Mouse (Mus musculus): Measurements from ENCODE around the gene Arhgap21. TPM values are rescaled to one million over a fixed set of nuclear protein-coding genes. Genes with fewer than 3 reads are reported as not detected.

Gene Arhgap21
- total and polyA plus RNA-seq, 2 experiments from 2014 or later, result 10.1 to 66.7 TPM

DNA sequence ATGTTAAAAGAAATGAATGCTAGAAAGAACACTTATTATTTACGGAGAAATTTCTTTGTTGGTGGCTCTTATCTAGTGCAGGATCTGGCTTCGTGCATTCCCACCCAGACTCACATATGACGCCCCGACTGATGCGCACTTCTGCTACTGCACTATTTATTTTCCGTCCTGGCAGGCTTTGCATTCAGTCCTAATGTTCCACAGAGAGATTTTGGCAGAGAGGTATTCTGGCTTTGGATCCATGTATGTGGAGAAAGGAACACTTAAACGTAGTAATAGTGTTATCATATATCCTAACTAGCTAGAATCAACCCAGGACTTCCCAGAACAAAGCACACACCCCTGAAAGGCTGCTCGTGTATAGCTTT is 8.0 kb downstream of the Arhgap21 start:
- Histone ChIP-seq H3K9ac (replicated peaks; ENCODE audit: low read depth, low read length) (no peak overlapping the region), H3K36me3 (replicated peaks; ENCODE audit: control insufficient read depth, insufficient read depth, low read length) (no peaks in the 10 kb centered on the region), H3K4me2 (ENCODE audit: low read depth, low read length) (0 out of 2 replicates have a peak overlapping the region, but pooled peaks have one; percentile 6), H3K4me1 (ENCODE audit: control insufficient read depth, insufficient read depth) (peaks cover 51% of the 10 kb centered on the region), H3K27ac (ENCODE audit: low read depth) (no peak overlapping the region), H3K9me3 (replicated peaks; ENCODE audit: control insufficient read depth, low read length) (no peaks in the 10 kb centered on the region), H3K27me3 (ENCODE audit: control insufficient read depth, insufficient read depth, low read length) (no peaks in the 10 kb centered on the region), H3K4me3 (ENCODE audit: low read depth, low read length) (no peak overlapping the region)
- 46% methylated on average over 8 of the region's 8 CpGs for WGBS
- DNase-seq (ENCODE audit: low spot score), result no peak
- no peak for TF ChIP-seq CTCF (IDR thresholded peaks at IDR 0.05; ENCODE audit: low read depth)
- TF ChIP-seq EP300 (IDR thresholded peaks at IDR 0.05; ENCODE audit: low read depth), result no peak
- no peak for ATAC-seq (ENCODE audit: insufficient read depth, low read depth)

DNA sequence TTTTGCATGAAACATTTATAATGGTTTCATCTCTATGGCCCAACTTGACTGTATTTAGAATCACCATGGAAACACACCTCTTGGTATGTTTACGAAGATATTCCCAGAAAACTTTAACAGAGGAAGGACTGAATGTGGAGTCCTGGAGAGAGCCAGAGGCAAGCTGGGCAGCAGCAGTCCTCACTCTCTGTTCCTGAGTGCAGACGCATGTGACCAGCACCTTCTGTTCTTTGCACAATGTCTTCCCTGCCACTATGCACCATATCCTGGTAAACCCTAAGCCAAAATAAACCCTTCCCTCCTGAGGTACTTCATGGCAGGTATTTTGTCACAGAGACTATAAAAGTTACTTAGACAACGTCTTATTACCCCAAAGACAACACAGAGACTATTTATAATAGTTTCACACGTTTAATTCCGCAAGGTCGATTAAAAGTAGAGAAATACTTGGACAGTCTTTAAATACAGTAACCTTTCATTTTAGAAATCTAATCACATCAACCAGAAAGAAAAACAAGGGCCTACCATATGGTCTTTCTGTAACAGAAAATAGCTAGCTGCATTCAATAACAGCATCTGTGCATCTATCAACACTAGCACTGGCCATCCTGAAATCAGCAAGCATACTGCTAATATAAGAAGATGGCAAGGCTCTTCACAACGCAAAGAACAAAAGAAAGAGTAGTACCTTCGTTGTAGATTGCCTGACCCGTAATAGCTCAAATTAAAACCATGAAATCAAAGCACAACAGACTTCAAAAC is 8.6 kb downstream of the Arhgap21 start:
- peaks cover 51% of the 10 kb centered on the region for H3K4me1 ChIP-seq (ENCODE audit: control insufficient read depth, insufficient read depth)
- DNase-seq (ENCODE audit: low spot score) (no peak), ATAC-seq (ENCODE audit: insufficient read depth, low read depth) (no peak)
- H3K36me3 ChIP-seq (replicated peaks; ENCODE audit: control insufficient read depth, insufficient read depth, low read length), result no peaks in the 10 kb centered on the region
- TF ChIP-seq CTCF (IDR thresholded peaks at IDR 0.05; ENCODE audit: low read depth) (no peak), EP300 (IDR thresholded peaks at IDR 0.05; ENCODE audit: low read depth) (no peak)
- no peak overlapping the region for H3K27ac ChIP-seq (ENCODE audit: low read depth)
- H3K9ac ChIP-seq (replicated peaks; ENCODE audit: low read depth, low read length), result no peak overlapping the region
- WGBS, result 72% methylated on average over 9 of the region's 9 CpGs
- no peaks in the 10 kb centered on the region for H3K27me3 ChIP-seq (ENCODE audit: control insufficient read depth, insufficient read depth, low read length)
- no peak overlapping the region for H3K4me3 ChIP-seq (ENCODE audit: low read depth, low read length)
- 0 out of 2 replicates have a peak overlapping the region, but pooled peaks have one; percentile 6 for H3K4me2 ChIP-seq (ENCODE audit: low read depth, low read length)
- no peaks in the 10 kb centered on the region for H3K9me3 ChIP-seq (replicated peaks; ENCODE audit: control insufficient read depth, low read length)

DNA sequence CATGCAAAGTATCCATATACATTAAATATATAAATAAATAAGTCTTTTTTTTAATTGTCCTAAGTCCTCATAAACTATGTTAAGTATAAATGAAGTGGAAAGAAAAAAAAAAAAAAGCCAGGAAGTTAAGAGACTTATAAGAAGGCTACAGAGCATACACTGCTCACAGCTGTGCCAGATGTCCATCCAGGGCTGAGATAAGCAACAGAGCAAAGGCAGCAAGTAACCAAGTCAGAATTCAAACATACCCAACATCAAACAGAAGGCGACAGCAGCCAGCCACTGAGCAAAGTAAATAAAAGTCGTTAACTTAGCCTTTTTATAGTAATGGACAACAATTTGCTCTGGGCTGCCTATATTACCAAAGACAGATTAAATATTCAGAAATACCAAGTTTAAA is 9.6 kb downstream of the Arhgap21 start:
- Histone ChIP-seq H3K4me2 (ENCODE audit: low read depth, low read length) (no peak overlapping the region), H3K9me3 (replicated peaks; ENCODE audit: control insufficient read depth, low read length) (no peaks in the 10 kb centered on the region), H3K9ac (replicated peaks; ENCODE audit: low read depth, low read length) (no peak overlapping the region), H3K4me1 (ENCODE audit: control insufficient read depth, insufficient read depth) (peaks cover 49% of the 10 kb centered on the region), H3K36me3 (replicated peaks; ENCODE audit: control insufficient read depth, insufficient read depth, low read length) (no peaks in the 10 kb centered on the region), H3K4me3 (ENCODE audit: low read depth, low read length) (no peak overlapping the region), H3K27ac (ENCODE audit: low read depth) (no peak overlapping the region), H3K27me3 (ENCODE audit: control insufficient read depth, insufficient read depth, low read length) (no peaks in the 10 kb centered on the region)
- 33% methylated on average over 2 of the region's 2 CpGs for WGBS
- DNase-seq (ENCODE audit: low spot score), result no peak
- no peak for TF ChIP-seq EP300 (IDR thresholded peaks at IDR 0.05; ENCODE audit: low read depth)
- TF ChIP-seq CTCF (IDR thresholded peaks at IDR 0.05; ENCODE audit: low read depth), result no peak
- ATAC-seq (ENCODE audit: insufficient read depth, low read depth), result no peak

DNA sequence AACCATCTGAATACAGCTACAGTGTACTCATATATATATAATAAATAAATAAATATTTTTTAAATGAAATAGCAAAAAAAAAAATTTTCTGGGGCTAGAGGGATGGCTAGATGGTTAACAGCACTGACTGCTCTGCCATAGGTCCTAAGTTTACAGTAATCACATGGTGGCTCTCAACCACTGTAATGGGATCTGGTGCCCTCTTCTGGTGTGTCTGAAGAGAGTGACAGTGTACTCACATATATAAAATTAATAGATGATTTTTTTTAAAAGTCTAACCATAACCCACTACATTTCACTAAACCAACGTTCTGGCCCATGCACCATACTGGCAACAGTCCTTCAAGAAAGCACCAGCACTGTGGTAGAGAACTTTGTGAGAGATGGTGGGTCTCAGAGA is 10.7 kb downstream of the Arhgap21 start:
- no peak overlapping the region for H3K4me3 ChIP-seq (ENCODE audit: low read depth, low read length)
- TF ChIP-seq EP300 (IDR thresholded peaks at IDR 0.05; ENCODE audit: low read depth), result no peak
- TF ChIP-seq CTCF (IDR thresholded peaks at IDR 0.05; ENCODE audit: low read depth), result no peak
- DNase-seq (ENCODE audit: low spot score) (no peak), ATAC-seq (ENCODE audit: insufficient read depth, low read depth) (no peak)
- WGBS, result 87% methylated on average over 1 of the region's 1 CpGs
- no peaks in the 10 kb centered on the region for H3K9me3 ChIP-seq (replicated peaks; ENCODE audit: control insufficient read depth, low read length)
- H3K36me3 ChIP-seq (replicated peaks; ENCODE audit: control insufficient read depth, insufficient read depth, low read length), result no peaks in the 10 kb centered on the region
- no peaks in the 10 kb centered on the region for H3K27me3 ChIP-seq (ENCODE audit: control insufficient read depth, insufficient read depth, low read length)
- H3K4me1 ChIP-seq (ENCODE audit: control insufficient read depth, insufficient read depth), result peaks cover 43% of the 10 kb centered on the region
- H3K9ac ChIP-seq (replicated peaks; ENCODE audit: low read depth, low read length), result no peak overlapping the region
- no peak overlapping the region for H3K27ac ChIP-seq (ENCODE audit: low read depth)
- H3K4me2 ChIP-seq (ENCODE audit: low read depth, low read length), result no peak overlapping the region

DNA sequence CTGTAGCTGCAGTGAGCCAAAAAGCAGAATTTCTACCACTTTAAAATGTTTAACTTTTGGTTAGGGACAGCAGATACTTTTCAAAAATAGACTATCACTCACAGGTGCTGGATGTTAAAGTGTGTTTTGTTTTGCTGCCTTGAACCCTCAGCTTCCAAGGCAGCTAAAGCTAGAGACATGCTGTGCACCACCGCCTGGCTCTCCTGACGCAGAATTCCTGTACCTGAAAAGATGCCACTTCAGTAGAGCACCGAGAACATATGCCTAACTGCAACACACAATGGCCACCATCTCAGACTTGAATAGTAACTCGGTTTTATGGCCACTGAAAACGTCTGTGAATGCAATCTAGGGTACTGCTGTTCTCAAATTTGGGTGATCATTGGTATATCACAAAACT is 12.0 kb downstream of the Arhgap21 start:
- Histone ChIP-seq H3K4me2 (ENCODE audit: low read depth, low read length) (no peak overlapping the region), H3K36me3 (replicated peaks; ENCODE audit: control insufficient read depth, insufficient read depth, low read length) (no peaks in the 10 kb centered on the region), H3K4me1 (ENCODE audit: control insufficient read depth, insufficient read depth) (peaks cover 31% of the 10 kb centered on the region), H3K9ac (replicated peaks; ENCODE audit: low read depth, low read length) (no peak overlapping the region), H3K4me3 (ENCODE audit: low read depth, low read length) (no peak overlapping the region), H3K27ac (ENCODE audit: low read depth) (no peak overlapping the region), H3K9me3 (replicated peaks; ENCODE audit: control insufficient read depth, low read length) (no peaks in the 10 kb centered on the region), H3K27me3 (ENCODE audit: control insufficient read depth, insufficient read depth, low read length) (no peaks in the 10 kb centered on the region)
- no peak for TF ChIP-seq CTCF (IDR thresholded peaks at IDR 0.05; ENCODE audit: low read depth)
- no peak for TF ChIP-seq EP300 (IDR thresholded peaks at IDR 0.05; ENCODE audit: low read depth)
- 70% methylated on average over 5 of the region's 5 CpGs for WGBS
- ATAC-seq (ENCODE audit: insufficient read depth, low read depth) (no peak), DNase-seq (ENCODE audit: low spot score) (no peak)

DNA sequence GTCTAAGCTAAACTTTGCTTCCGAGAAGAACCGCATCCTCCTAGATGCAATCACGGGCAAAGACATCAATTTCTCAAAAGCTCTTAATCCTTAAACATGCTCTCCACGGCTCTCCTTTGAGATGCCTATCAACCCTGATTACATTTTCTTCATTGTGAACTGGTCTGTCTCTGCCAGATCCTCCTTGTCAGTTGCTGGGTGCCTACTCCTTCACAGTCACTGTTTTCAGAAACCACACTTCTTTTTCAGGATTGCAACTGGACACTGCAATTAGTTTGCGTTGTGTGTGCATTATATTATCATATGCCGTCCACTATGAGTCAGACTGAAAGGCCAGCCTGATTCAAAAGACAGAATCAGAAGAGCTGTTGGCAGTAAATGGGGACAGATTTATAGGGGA is 12.7 kb downstream of the Arhgap21 start:
- WGBS, result 48% methylated on average over 6 of the region's 6 CpGs
- Histone ChIP-seq H3K4me2 (ENCODE audit: low read depth, low read length) (no peak overlapping the region), H3K27me3 (ENCODE audit: control insufficient read depth, insufficient read depth, low read length) (no peaks in the 10 kb centered on the region), H3K27ac (ENCODE audit: low read depth) (peak overlapping the region; percentile 52; the same call in 1 of the 2 replicates), H3K36me3 (replicated peaks; ENCODE audit: control insufficient read depth, insufficient read depth, low read length) (no peaks in the 10 kb centered on the region), H3K9me3 (replicated peaks; ENCODE audit: control insufficient read depth, low read length) (no peaks in the 10 kb centered on the region), H3K4me3 (ENCODE audit: low read depth, low read length) (no peak overlapping the region), H3K9ac (replicated peaks; ENCODE audit: low read depth, low read length) (no peak overlapping the region), H3K4me1 (ENCODE audit: control insufficient read depth, insufficient read depth) (peaks cover 30% of the 10 kb centered on the region)
- ATAC-seq (ENCODE audit: insufficient read depth, low read depth) (no peak), DNase-seq (ENCODE audit: low spot score) (no peak)
- TF ChIP-seq EP300 (IDR thresholded peaks at IDR 0.05; ENCODE audit: low read depth) (no peak), CTCF (IDR thresholded peaks at IDR 0.05; ENCODE audit: low read depth) (no peak)
